Mouse (Mus musculus): ENCODE data around the gene Crk. TPM values are rescaled to one million over a fixed set of nuclear protein-coding genes. Genes with fewer than 3 reads are reported as not detected.
"Not testable (repeated sequence)": the region's sequence is repeated elsewhere in the genome, so short reads cannot be mapped to it uniquely, and the experiment has no call there.

Crk gene
- polyA plus RNA-seq, 1 experiment: 39.7 TPM

DNA sequence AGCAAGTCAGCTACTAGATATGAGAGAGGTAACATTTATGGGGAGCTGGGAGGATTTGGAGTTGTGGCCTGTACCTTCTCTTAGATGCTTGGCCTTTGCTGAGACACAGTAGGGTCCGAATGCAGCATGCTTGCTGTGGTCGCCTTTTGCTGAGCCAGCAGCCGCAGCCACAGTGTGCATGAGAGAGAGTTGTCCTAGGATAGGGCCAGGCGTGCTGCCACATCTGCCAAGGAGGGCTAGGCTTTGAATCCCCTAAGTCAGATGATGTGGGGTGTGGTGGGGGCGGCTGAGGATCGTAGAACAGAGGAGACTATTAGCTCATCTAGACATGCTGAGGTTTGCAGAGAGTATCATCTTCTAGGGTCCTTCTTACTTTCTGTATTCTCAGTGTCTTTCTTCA is 23.7 kb downstream of the Crk start:
- no peaks in the 10 kb centered on the region for H3K4me1 ChIP-seq (ENCODE audit: control insufficient read depth, insufficient read depth, low read length)
- no peak overlapping the region for H3K4me3 ChIP-seq (replicated peaks; ENCODE audit: control insufficient read depth, low read depth, low read length)
- WGBS: 93% methylated on average over 6 of the region's 6 CpGs
- no peak overlapping the region for H3K27ac ChIP-seq (ENCODE audit: control insufficient read depth, insufficient read depth, low read depth, low read length, poor library complexity)
- TF ChIP-seq CTCF (IDR thresholded peaks at IDR 0.05; ENCODE audit: control insufficient read depth, insufficient read depth, low read length) (no peak), POLR2A (IDR thresholded peaks at IDR 0.05; ENCODE audit: borderline replicate concordance, control insufficient read depth, low read depth, low read length) (no peak)

DNA sequence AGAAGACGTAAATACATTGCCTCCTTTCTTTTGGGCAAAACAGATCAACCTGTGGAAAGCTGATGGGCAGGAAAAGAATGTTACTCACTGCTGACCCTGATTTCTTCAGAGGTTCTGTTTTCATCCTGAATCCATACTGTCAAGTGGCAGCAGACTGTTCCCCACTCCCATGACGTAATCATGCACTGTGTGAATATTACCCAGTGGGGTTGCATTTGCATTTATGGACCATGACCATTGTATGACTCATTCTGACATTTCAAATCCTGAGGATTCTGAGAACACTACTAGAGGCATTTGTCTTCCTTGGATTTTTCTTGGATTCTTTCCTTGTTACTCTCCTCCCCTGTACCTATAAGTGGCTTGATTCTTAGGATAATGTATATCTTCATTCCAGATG is 24.7 kb downstream of the Crk start:
- no peak for TF ChIP-seq CTCF (IDR thresholded peaks at IDR 0.05; ENCODE audit: control insufficient read depth, insufficient read depth, low read length)
- no peak for TF ChIP-seq POLR2A (IDR thresholded peaks at IDR 0.05; ENCODE audit: borderline replicate concordance, control insufficient read depth, low read depth, low read length)
- no peak overlapping the region for H3K27ac ChIP-seq (ENCODE audit: control insufficient read depth, insufficient read depth, low read depth, low read length, poor library complexity)
- WGBS: 89% methylated on average over 2 of the region's 2 CpGs
- H3K4me1 ChIP-seq (ENCODE audit: control insufficient read depth, insufficient read depth, low read length): no peaks in the 10 kb centered on the region
- no peak overlapping the region for H3K4me3 ChIP-seq (replicated peaks; ENCODE audit: control insufficient read depth, low read depth, low read length)

DNA sequence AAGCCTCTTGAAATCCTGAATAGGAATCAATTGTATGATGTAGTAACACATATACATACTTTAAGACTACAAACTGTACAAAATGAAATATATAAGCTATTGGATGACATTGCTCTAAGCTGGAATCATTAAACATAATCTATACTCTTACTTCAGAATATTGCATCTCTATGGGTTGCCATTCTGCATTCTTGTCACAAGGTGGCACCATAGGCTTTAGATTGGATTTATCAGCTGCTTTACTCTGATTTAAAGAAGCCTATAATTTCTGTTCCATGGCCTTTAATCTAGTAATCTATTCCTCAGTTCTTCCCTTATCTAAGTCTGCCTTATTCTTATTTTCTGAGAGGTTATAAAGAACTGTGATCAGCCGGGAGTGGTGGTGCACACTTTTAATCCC is 34.9 kb downstream of the Crk start:
- TF ChIP-seq CTCF (IDR thresholded peaks at IDR 0.05; ENCODE audit: control insufficient read depth, insufficient read depth, low read length) (no peak), POLR2A (IDR thresholded peaks at IDR 0.05; ENCODE audit: borderline replicate concordance, control insufficient read depth, low read depth, low read length) (no peak)
- Histone ChIP-seq H3K27ac (ENCODE audit: control insufficient read depth, insufficient read depth, low read depth, low read length, poor library complexity) (no peak overlapping the region), H3K4me3 (replicated peaks; ENCODE audit: control insufficient read depth, low read depth, low read length) (no peak overlapping the region), H3K4me1 (ENCODE audit: control insufficient read depth, insufficient read depth, low read length) (no peaks in the 10 kb centered on the region)
- WGBS: 80% methylated on average over 1 of the region's 1 CpGs

DNA sequence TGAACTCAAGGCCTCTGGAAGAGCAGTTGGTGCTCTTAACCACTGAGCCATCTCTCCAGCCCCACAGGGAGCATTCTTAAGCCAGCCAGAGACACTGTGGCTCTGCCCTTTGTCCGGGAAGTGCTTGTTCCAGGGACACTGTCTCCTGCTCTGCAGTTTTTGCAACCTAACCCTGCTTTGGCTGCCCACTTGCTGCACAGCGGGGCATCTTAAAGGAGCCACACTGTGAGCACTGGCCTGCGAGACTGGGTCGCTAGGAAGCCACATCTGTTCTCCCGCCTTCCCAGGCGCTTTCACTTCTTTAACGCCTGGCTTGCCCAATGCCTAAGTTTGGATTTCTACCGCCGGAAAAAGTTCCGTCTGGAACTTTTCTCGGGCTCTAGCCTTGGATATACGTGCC is 36.5 kb downstream of the Crk start:
- Histone ChIP-seq H3K4me1 (ENCODE audit: control insufficient read depth, insufficient read depth, low read length) (no peaks in the 10 kb centered on the region), H3K27ac (ENCODE audit: control insufficient read depth, insufficient read depth, low read depth, low read length, poor library complexity) (no peak overlapping the region), H3K4me3 (replicated peaks; ENCODE audit: control insufficient read depth, low read depth, low read length) (no peak overlapping the region)
- WGBS: 86% methylated on average over 12 of the region's 12 CpGs
- TF ChIP-seq POLR2A (IDR thresholded peaks at IDR 0.05; ENCODE audit: borderline replicate concordance, control insufficient read depth, low read depth, low read length) (no peak), CTCF (IDR thresholded peaks at IDR 0.05; ENCODE audit: control insufficient read depth, insufficient read depth, low read length) (no peak)

DNA sequence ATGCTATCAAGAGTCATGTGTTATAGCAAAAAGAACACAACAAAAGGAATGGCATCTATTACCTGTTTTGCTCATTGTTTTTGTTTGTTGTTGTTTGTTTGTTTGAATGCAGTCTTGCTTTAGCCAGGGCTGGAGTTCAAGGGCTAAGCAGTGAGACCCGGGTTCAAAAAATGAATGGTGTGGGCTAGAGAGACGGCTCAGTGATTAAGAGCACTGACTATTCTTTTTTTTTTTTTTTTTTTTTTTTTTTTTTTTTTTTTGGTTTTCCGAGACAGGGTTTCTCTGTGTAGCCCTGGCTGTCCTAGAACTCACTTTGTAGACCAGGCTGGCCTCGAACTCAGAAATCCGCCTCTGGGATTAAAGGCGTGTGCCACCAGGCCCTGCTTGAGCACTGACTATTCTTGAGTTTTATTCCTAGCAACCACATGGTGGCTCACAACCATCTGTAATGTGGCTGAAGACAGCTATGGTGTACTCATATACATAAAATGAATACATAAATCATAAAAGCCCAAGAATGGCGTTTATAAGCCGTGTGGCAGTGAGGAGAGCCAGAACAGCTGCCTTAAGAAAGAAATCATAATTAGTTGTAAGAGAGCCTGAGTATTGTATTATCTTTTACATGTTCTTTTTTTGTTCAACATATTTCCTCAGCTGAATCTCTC is 37.7 kb downstream of the Crk start:
- 73% methylated on average over 8 of the region's 8 CpGs for WGBS
- no peak for TF ChIP-seq POLR2A (IDR thresholded peaks at IDR 0.05; ENCODE audit: borderline replicate concordance, control insufficient read depth, low read depth, low read length)
- TF ChIP-seq CTCF (IDR thresholded peaks at IDR 0.05; ENCODE audit: control insufficient read depth, insufficient read depth, low read length): no peak
- Histone ChIP-seq H3K4me3 (replicated peaks; ENCODE audit: control insufficient read depth, low read depth, low read length) (no peak overlapping the region), H3K27ac (ENCODE audit: control insufficient read depth, insufficient read depth, low read depth, low read length, poor library complexity) (no peak overlapping the region), H3K4me1 (ENCODE audit: control insufficient read depth, insufficient read depth, low read length) (no peaks in the 10 kb centered on the region)

DNA sequence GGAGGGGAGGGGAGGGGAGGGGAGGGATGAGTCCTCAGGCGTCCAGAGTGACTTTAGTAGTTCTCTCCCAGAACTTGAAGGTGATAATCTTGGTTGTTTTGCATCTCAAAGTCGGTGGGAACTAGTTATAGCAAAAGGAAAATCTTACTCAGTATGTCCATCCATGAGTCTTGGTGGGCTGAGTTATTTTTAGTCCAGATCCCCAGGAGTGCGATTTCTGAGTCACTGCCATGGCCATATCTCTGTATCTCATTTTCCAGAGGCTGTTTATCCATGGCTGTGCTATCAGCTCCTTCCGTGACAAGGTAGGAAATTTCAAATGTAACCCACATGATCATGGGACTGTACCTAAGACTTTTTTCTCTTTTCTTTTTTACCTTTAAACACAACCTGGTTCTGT is 43.3 kb downstream of the Crk start:
- no peak overlapping the region for H3K27ac ChIP-seq (ENCODE audit: control insufficient read depth, insufficient read depth, low read depth, low read length, poor library complexity)
- TF ChIP-seq POLR2A (IDR thresholded peaks at IDR 0.05; ENCODE audit: borderline replicate concordance, control insufficient read depth, low read depth, low read length) (no peak), CTCF (IDR thresholded peaks at IDR 0.05; ENCODE audit: control insufficient read depth, insufficient read depth, low read length) (no peak)
- H3K4me1 ChIP-seq (ENCODE audit: control insufficient read depth, insufficient read depth, low read length): no peaks in the 10 kb centered on the region
- 57% methylated on average over 4 of the region's 4 CpGs for WGBS
- no peak overlapping the region for H3K4me3 ChIP-seq (replicated peaks; ENCODE audit: control insufficient read depth, low read depth, low read length)

DNA sequence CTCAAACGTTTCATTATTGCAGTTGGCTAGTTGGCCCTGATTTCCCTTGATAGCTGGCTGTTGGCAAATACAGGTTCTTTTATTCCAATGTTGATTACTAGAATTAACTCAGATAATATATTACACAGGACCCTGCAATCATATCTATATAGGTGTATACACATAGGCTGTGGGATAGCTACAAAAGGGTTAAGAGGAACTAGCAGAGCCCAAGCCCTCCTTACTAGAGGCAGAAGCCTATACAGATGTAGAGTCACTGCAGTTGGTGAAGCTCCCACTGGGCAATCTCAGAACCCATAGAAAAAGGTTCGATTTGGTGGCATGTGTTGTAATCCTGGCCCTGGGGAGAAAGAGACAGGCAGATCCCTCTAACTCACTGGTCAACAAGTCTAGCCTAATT is 48.1 kb downstream of the Crk start:
- TF ChIP-seq CTCF (IDR thresholded peaks at IDR 0.05; ENCODE audit: control insufficient read depth, insufficient read depth, low read length) (no peak), POLR2A (IDR thresholded peaks at IDR 0.05; ENCODE audit: borderline replicate concordance, control insufficient read depth, low read depth, low read length) (no peak)
- Histone ChIP-seq H3K4me3 (replicated peaks; ENCODE audit: control insufficient read depth, low read depth, low read length) (no peak overlapping the region), H3K27ac (ENCODE audit: control insufficient read depth, insufficient read depth, low read depth, low read length, poor library complexity) (no peak overlapping the region), H3K4me1 (ENCODE audit: control insufficient read depth, insufficient read depth, low read length) (no peaks in the 10 kb centered on the region; the same call in 1 of the 2 replicates)
- 28% methylated on average over 2 of the region's 2 CpGs for WGBS

DNA sequence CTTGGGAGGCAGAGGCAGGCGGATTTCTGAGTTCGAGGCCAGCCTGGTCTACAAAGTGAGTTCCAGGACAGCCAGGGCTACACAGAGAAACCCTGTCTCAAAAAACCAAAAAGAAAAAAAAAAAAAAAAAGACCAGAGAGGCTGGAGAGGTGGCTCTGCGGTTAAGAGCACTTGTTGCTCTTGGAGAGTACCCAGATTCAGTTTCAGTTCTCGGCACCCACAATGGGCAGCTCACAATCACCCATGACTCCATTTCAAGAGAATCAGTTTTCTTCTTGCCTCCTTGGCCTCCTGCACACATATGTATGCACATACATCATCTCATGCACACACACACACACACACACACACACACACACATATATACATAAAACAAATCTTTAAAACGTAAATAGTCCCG is 48.6 kb downstream of the Crk start:
- 78% methylated on average over 6 of the region's 6 CpGs for WGBS
- not testable (repeated sequence) for H3K4me1 ChIP-seq (ENCODE audit: control insufficient read depth, insufficient read depth, low read length); H3K27ac ChIP-seq (ENCODE audit: control insufficient read depth, insufficient read depth, low read depth, low read length, poor library complexity); H3K4me3 ChIP-seq (replicated peaks; ENCODE audit: control insufficient read depth, low read depth, low read length)

Data from bone marrow, adult 2 months (tissue).